Mouse (Mus musculus) limb, embryonic 14.5 days (tissue): ENCODE data around the gene Lsg1. TPM values are rescaled to one million over a fixed set of nuclear protein-coding genes. Genes with fewer than 3 reads are reported as not detected.
A peak's percentile ranks its signal among the peaks of the same experiment; 100 is the strongest.

Experiments
- ATAC-seq: fragments of 200-750 bp; cut with Nextera tagmentation; 2 replicates; pipeline ENCODE4 v1.8.0; 2017; ENCODE audit warnings: low read depth, moderate number of reproducible peaks, moderate TSS enrichment; ENCODE audit not compliant: low FRiP score
- DNase-seq: peaks from one replicate; pipeline ENCODE4 v3.0.0-alpha.2; 2015; ENCODE audit warnings: low spot score
- H3K27ac ChIP-seq: fragments of 300-500 bp; sonication (generic); replicated peaks from 2 replicates; pipeline ENCODE4 v1.5.1; 2014; ENCODE audit warnings: low read depth, mild to moderate bottlenecking, low read length, moderate library complexity, mixed read lengths
- H3K27me3 ChIP-seq: fragments of 300-500 bp; sonication (generic); 2 replicates; pipeline ENCODE4 v1.6.1; 2014; ENCODE audit warnings: low read length, mixed read lengths; ENCODE audit not compliant: control insufficient read depth, insufficient read depth
- H3K36me3 ChIP-seq: fragments of 300-500 bp; sonication (generic); 2 replicates; pipeline ENCODE4 v1.6.1; 2014; ENCODE audit warnings: mild to moderate bottlenecking, low read length, moderate library complexity, mixed read lengths; ENCODE audit not compliant: control insufficient read depth, insufficient read depth
- H3K4me1 ChIP-seq: fragments of 300-500 bp; sonication (generic); 2 replicates; pipeline ENCODE4 v1.6.1; 2014; ENCODE audit warnings: antibody characterized with exemption, low read length, mixed read lengths; ENCODE audit not compliant: control insufficient read depth, insufficient read depth
- H3K4me2 ChIP-seq: fragments of 300-500 bp; sonication (generic); replicated peaks from 2 replicates; pipeline ENCODE4 v1.6.1; 2014; ENCODE audit warnings: low read depth, mild to moderate bottlenecking, low read length, moderate library complexity; ENCODE audit not compliant: severe bottlenecking
- H3K4me3 ChIP-seq: fragments of 300-500 bp; sonication (generic); replicated peaks from 2 replicates; pipeline ENCODE4 v1.5.1; 2014; ENCODE audit warnings: low read length
- H3K9ac ChIP-seq: fragments of 300-500 bp; sonication (generic); 2 replicates; pipeline ENCODE4 v1.6.1; 2014; ENCODE audit warnings: mild to moderate bottlenecking, low read depth, low read length, moderate library complexity; ENCODE audit not compliant: severe bottlenecking
- H3K9me3 ChIP-seq: fragments of 300-500 bp; sonication (generic); 2 replicates; pipeline ENCODE4 v1.6.1; 2016; ENCODE audit warnings: low read length; ENCODE audit not compliant: control insufficient read depth
- POLR2A ChIP-seq: fragments of 200-500 bp; IDR thresholded peaks from 2 replicates; pipeline ENCODE4 v1.8.0; 2012; ENCODE audit warnings: inconsistent platforms, mild to moderate bottlenecking, moderate library complexity, borderline replicate concordance; ENCODE audit not compliant: insufficient read depth, insufficient read length; ENCODE audit errors: extremely low read depth
- WGBS: fragments of 180-500 bp; shearing (Covaris S2); extraction: QIAGEN DNeasy Blood & Tissue Kit; methylation state at CpG from one replicate; pipeline ENCODE4 v1.1.7; 2014; 5-methylcytosine and 5-hydroxymethylcytosine counted together
- polyA plus RNA-seq, 2 experiments: library from polyadenylated mRNA; depleted of rRNA in 1 of 2; stranded (reverse) in 1 of 2; unstranded in 1 of 2; fragments of >200 nt; fragmentation: Nextera tagmentation in 1 of 2; extraction: Ambion mirVana in 1 of 2; gene quantifications; 2 replicates each; pipeline versions ENCODE4 v1.2.1 to v1.2.3; 2012 to 2014

Lsg1 gene
- polyA plus RNA-seq, 2 experiments: 36.3 to 64.2 TPM

- Histone ChIP-seq H3K27ac (no peak overlapping the region), H3K9ac (no peak overlapping the region), H3K9me3 (no peaks in the 10 kb centered on the region), H3K4me2 (no peak overlapping the region), H3K4me1 (peaks cover 8% of the 10 kb centered on the region; the same call in 1 of the 2 replicates), H3K27me3 (no peaks in the 10 kb centered on the region), H3K4me3 (no peak overlapping the region), H3K36me3 (peaks cover 3% of the 10 kb centered on the region; the same call in 1 of the 2 replicates)
- TF ChIP-seq POLR2A: no peak
- ATAC-seq (no peak), DNase-seq (no peak)
- 48% methylated on average over 9 of the region's 9 CpGs for WGBS
Observed at GRCm38 (mm10) chr16:30518635-30519034, 68.8 kb downstream of the Lsg1 start.

- no peak for TF ChIP-seq POLR2A
- no peak overlapping the region for H3K4me2 ChIP-seq
- no peak overlapping the region for H3K27ac ChIP-seq
- peaks cover 8% of the 10 kb centered on the region; the same call in 1 of the 2 replicates for H3K4me1 ChIP-seq
- ATAC-seq (no peak), DNase-seq (no peak)
- no peak overlapping the region for H3K9ac ChIP-seq
- H3K27me3 ChIP-seq: no peaks in the 10 kb centered on the region
- WGBS: 55% methylated on average over 11 of the region's 11 CpGs
- H3K4me3 ChIP-seq: no peak overlapping the region
- H3K9me3 ChIP-seq: no peaks in the 10 kb centered on the region
- H3K36me3 ChIP-seq: peaks cover 3% of the 10 kb centered on the region; the same call in 1 of the 2 replicates
Observed at GRCm38 (mm10) chr16:30517666-30518283, 69.6 kb downstream of the Lsg1 start.

- Histone ChIP-seq H3K4me3 (no peak overlapping the region), H3K9ac (no peak overlapping the region), H3K27me3 (no peaks in the 10 kb centered on the region), H3K9me3 (no peaks in the 10 kb centered on the region), H3K4me2 (no peak overlapping the region), H3K4me1 (peaks cover 11% of the 10 kb centered on the region), H3K36me3 (peaks cover 3% of the 10 kb centered on the region; the same call in 1 of the 2 replicates), H3K27ac (no peak overlapping the region)
- 86% methylated on average over 9 of the region's 9 CpGs for WGBS
- ATAC-seq: no peak
- no peak for DNase-seq
- no peak for TF ChIP-seq POLR2A
Observed at GRCm38 (mm10) chr16:30516993-30517392, 70.4 kb downstream of the Lsg1 start.

- no peak for ATAC-seq
Observed at GRCm38 (mm10) chr16:30515418-30515817, 72.0 kb downstream of the Lsg1 start.

GRCm38 (mm10) chr16:30513050-30514024 lies 74.1 kb downstream of the Lsg1 start:
- ATAC-seq: peak; percentile 18; the same call in 1 of the 2 replicates

More at GRCm38 (mm10) chr16:30515418-30515817, 72.0 kb downstream of the Lsg1 start:
- H3K4me2 ChIP-seq: no peak overlapping the region
- peaks cover 16% of the 10 kb centered on the region for H3K4me1 ChIP-seq
- peaks cover 3% of the 10 kb centered on the region; the same call in 1 of the 2 replicates for H3K36me3 ChIP-seq
- DNase-seq: no peak
- 73% methylated on average over 12 of the region's 12 CpGs for WGBS
- no peak overlapping the region for H3K27ac ChIP-seq
- H3K4me3 ChIP-seq: no peak overlapping the region
- no peaks in the 10 kb centered on the region for H3K9me3 ChIP-seq
- TF ChIP-seq POLR2A: no peak
- H3K27me3 ChIP-seq: no peaks in the 10 kb centered on the region
- no peak overlapping the region for H3K9ac ChIP-seq

More at GRCm38 (mm10) chr16:30513050-30514024, 74.1 kb downstream of the Lsg1 start:
- H3K36me3 ChIP-seq: peaks cover 3% of the 10 kb centered on the region; the same call in 1 of the 2 replicates
- H3K9ac ChIP-seq: no peak overlapping the region
- H3K9me3 ChIP-seq: no peaks in the 10 kb centered on the region
- H3K27ac ChIP-seq: no peak overlapping the region
- WGBS: 63% methylated on average over 20 of the region's 20 CpGs
- DNase-seq: peak; percentile 57
- H3K27me3 ChIP-seq: no peaks in the 10 kb centered on the region
- peaks cover 19% of the 10 kb centered on the region for H3K4me1 ChIP-seq
- H3K4me2 ChIP-seq: no peak overlapping the region
- H3K4me3 ChIP-seq: no peak overlapping the region
- no peak for TF ChIP-seq POLR2A
